Mouse (Mus musculus): ENCODE results near the gene Prmt2. TPM values are rescaled to one million over a fixed set of nuclear protein-coding genes. Genes with fewer than 3 reads are reported as not detected.

Prmt2 gene
- polyA plus RNA-seq, 1 experiment from 2014 or later = 62.5 TPM

DNA sequence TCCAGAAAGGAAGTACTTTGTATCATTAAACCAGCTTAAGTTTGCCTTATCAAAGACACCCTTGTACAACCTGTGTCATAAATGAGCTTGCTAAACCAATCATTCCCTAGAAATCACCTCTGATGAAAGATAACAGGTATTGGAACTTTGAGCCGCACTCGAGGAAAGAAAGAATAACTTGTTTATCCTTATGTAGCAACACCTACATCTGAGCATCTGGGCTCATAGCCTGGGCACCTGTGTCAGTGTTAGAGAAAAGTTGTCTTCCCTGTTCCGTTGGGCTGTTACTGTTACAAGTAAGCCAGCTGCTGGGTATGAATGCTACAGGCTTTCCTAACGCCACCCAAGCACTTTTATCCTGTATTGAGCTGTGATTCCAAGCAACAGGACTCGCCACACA lies 80.1 kb downstream of the Prmt2 start:
- Histone ChIP-seq H3K27me3 (no peaks in the 10 kb centered on the region), H3K4me1 (no peaks in the 10 kb centered on the region), H3K4me3 (no peak overlapping the region), H3K9ac (no peak overlapping the region), H3K36me3 (no peaks in the 10 kb centered on the region), H3K4me2 (no peak overlapping the region), H3K9me3 (no peaks in the 10 kb centered on the region), H3K27ac (no peak overlapping the region)
- ATAC-seq (ENCODE audit: insufficient number of reproducible peaks, insufficient read depth, low FRiP score, low TSS enrichment, low read depth) = no peak
- WGBS = 73% methylated on average over 5 of the region's 5 CpGs

MicroRNAs within 50 kb of the gene (microRNA counts, 519-probe panel; counts per million panel counts)
- 236 counts per million, percentile 44 among the panel's probes with 10 or more counts for microRNA mmu-miR-678

Small RNA genes within 50 kb of the gene (microRNA-seq; reads per million reads assigned to microRNA genes)
- not detected for gene Mir678

Other genes starting within 250 kb of the Prmt2 start
- gene Zfp280b, start 205.2 kb downstream of the Prmt2 start, polyA plus RNA-seq (2015; fragmentation: Nextera tagmentation; extraction: Ambion mirVana) = 18.9 and 19.1 TPM in 2 replicates
- gene Slc5a4b, start 126.9 kb downstream of the Prmt2 start, polyA plus RNA-seq (2015; fragmentation: Nextera tagmentation; extraction: Ambion mirVana) = not detected in 2 replicates
- not detected in 2 replicates for gene Slc5a4a, start 90.4 kb downstream of the Prmt2 start, polyA plus RNA-seq (2015; fragmentation: Nextera tagmentation; extraction: Ambion mirVana)
- gene S100b, start 16.0 kb upstream of the Prmt2 start, polyA plus RNA-seq (2015; fragmentation: Nextera tagmentation; extraction: Ambion mirVana) = 5.7 and 8.1 TPM in 2 replicates
- 12.5 TPM in 2 replicates for gene Dip2a, start 107.4 kb upstream of the Prmt2 start, polyA plus RNA-seq (2015; fragmentation: Nextera tagmentation; extraction: Ambion mirVana)
- gene AC141477.1, start 202.6 kb upstream of the Prmt2 start, polyA plus RNA-seq (2015; fragmentation: Nextera tagmentation; extraction: Ambion mirVana) = 2.1 TPM in 1 of 2 replicates, not detected in the other
- gene Pcnt, start 204.9 kb upstream of the Prmt2 start, polyA plus RNA-seq (2015; fragmentation: Nextera tagmentation; extraction: Ambion mirVana) = 13.9 and 16.4 TPM in 2 replicates
- gene 2610028H24Rik, start 211.2 kb upstream of the Prmt2 start, polyA plus RNA-seq (2015; fragmentation: Nextera tagmentation; extraction: Ambion mirVana) = not detected in 2 replicates
- 67.9 and 79.8 TPM in 2 replicates for gene Mcm3ap, start 231.1 kb upstream of the Prmt2 start, polyA plus RNA-seq (2015; fragmentation: Nextera tagmentation; extraction: Ambion mirVana)
- gene Ybey, start 231.2 kb upstream of the Prmt2 start, polyA plus RNA-seq (2015; fragmentation: Nextera tagmentation; extraction: Ambion mirVana) = 6.0 and 7.4 TPM in 2 replicates

Measured in embryonic facial prominence, embryonic 13.5 days (tissue).